Mouse (Mus musculus): ENCODE data around the gene Zfand6.
A peak's percentile ranks its signal among the peaks of the same experiment; 100 is the strongest.

Gene Zfand6

DNA sequence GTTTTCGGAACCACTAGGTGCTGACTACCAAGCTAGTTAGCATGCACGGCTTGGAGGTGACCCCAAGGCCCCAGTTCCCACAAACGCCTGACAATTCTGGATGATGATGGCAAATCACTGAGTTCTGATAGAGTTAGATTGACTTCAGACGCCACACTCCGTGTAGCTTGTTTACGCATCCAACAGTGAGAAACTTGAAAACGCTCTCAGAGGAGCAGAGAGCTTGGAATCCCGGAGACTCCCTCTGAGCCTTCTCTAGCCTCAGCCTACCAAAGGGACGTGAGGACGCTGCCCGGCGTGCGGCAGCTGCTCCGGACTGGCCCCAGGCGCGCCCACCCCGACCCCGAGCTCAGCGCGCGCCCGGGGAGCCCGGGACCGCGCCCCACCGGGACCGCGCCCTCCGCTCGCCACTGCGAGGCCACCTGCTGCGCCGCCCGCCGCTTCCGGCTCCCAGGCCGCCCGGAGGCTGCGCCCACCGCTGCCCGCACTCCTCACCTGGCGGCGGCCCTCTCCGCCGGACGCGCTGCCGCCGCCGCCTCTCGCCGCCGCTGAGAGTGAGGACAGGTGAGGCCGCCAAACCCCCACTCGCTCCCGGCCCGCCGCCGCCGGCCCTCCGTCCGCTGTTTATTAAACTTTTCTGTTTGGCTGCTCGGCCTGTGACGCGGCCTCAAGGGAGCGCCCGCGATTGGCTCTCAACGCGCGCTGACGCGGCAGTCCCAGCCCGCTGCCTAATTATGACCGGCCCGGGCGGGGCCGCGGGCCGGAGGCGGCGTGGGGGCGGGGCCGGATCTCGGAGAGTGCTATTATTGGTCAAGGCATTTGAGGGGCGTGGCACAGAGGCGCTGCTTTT lies at the start of gene Zfand6:
Zfand6 (minus strand) TSS at position 709 of the 850 bp plus-strand sequence.
- peak; percentile 99 for DNase-seq

GRCm38 (mm10) chr7:84736803-84737202 lies 47.0 kb upstream of the Zfand6 start:
- no peak for DNase-seq

DNA sequence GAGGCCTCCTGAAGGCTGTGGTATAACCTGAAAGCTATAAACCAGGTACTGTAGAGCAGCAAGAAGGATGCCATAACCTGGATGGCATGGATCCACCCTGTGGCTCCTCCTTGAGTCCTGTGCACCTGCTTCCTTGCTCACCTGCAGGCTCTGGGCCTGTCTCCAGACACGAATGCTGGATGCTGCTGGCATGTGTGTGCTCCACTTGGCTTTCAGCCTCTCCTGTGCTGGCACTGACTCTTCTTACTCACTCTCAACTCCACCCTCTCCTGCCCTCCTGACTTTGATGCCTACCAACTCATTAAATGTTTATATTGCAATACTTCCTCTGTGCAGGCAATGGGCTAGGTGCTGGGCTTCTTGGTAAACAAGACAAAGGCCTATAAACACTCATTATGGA lies 43.3 kb upstream of the Zfand6 start:
- DNase-seq = no peak

DNA sequence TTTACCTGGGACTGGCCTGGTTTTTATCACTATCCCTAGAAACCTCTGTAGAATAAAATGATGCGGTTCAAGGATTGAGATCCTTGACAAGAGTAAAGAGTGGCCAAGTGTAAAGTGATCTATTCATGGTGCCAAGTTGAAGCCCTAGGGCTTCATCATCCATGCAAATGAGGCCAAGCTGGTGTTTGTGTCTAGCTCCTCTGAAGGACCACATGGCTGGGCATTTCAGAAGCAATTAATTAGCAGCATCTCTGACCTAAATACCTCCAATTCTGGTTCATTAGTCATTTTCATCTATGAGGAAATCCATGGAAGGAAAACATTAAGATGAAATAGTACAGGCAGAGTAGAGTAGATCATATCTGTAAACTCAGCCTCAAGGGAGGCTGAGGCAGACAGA lies 42.3 kb upstream of the Zfand6 start:
- DNase-seq = no peak

DNA sequence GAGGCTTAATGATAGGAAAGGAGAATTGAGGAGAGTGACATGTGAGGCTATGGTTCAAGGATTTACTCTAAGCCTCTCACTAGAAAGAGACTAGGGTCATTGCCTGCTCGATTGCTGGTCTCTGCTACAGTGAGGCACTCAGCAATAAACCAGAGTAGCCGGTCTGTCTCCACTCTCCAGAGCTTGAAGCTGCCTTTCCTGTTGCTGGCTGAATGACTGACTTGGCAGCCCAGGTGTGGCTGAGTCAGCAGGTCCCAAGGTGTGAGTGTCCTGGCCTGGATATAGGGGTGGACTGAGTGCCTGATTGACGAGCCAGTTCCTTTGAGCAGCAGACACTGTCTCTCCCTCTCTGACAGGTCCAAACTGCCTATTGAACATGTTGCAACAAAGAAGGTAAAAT lies 41.3 kb upstream of the Zfand6 start:
- no peak for DNase-seq

DNA sequence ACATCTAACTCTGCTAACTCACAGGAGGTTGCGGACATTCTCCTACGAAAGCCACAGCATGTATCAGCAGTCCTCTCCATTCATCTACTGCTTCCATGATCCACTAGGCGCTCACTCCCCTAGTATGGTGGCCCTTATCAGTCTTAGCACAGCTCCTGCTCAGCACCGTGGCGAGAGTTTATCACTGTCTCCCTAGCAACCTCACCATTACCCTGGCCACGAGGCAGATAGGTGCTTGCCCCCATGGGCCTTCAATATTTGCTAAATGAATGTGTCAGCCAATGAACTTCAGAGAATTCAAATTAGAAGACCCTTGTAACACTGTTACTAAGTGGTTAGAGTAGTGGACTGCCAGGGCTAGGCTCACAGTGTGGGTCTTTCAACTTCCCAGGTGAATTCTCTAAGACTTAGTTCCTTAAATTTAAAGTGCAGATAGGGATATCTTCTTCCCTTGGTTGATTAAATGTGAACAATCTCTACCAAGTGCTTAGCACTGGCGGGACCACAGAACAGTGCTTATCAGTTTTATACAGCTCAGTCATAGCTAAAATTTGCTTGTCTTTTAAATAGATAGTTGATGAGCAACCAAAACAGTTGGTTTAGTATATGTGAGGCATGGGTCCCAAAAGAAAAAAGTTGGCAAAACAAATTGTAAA lies 33.2 kb upstream of the Zfand6 start:
- DNase-seq = no peak

- DNase-seq = no peak
These were observed 20.7 kb upstream of the Zfand6 start for GRCm38 (mm10) chr7:84710287-84710958.

- DNase-seq = no peak
These were observed 17.1 kb upstream of the Zfand6 start for GRCm38 (mm10) chr7:84706877-84707276.

GRCm38 (mm10) chr7:84690101-84690509 lies 346 bp upstream of the Zfand6 start:
- no peak for DNase-seq

DNA sequence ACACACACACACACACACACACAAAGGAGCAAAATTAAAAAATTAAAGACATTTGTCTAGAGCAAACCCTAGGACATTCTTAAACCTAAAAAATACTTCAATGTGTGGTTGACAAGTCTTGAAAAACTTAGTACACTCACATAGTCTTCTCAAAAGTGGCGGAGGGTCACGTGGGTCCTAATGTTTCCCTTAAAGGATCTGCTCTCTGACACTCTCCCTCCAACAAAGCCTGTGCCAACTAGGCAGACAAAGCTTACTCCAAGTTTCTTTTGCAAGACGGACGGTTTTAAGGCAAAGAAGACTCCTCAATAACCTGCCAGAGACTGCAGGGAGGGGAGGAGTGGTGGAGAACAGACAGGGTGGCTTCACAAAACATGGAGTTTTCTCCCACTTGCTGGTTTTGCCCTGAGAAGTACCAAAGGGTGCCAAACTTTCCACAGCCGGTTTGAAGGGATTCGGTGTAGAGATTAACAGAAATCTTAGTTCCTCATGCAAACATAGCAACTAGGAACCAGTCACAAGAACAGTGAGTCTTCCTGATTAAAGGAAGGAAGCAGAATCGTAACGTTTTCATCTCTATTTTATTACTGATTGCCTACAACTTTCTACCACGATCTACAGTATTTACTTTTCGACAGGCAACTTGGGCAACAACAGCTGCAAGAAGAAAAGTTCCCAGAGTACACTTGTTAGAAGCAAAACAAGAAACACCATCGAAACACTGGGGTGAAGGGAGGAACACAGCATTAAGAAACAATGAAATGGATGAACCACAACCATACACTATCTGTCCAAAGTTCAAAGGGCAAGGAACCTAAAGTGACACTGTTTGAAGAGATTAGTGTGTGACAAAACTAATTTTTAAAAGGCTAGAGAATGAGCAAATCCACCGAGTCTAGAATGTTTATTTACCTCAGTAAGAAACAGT lies 1.8 kb downstream of the Zfand6 start:
- no peak for DNase-seq

DNA sequence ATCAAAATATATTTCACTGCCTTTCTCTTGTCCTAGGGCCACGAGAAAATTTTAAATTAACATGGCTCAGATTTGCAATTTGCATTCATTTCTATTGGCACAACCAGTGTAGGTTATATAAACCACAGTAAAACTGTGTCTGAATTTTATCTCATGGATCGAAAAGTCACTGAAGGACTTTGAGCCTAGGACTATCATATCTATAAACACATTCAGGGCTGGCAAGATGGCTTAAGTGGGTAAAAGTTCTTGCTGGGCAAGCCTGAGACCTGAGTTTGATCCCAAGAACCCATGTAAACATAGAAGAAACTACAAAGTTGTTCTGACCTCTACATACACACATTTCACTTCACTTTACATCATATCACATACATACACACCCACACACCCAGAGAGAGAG lies 3.4 kb downstream of the Zfand6 start:
- no peak for DNase-seq

DNA sequence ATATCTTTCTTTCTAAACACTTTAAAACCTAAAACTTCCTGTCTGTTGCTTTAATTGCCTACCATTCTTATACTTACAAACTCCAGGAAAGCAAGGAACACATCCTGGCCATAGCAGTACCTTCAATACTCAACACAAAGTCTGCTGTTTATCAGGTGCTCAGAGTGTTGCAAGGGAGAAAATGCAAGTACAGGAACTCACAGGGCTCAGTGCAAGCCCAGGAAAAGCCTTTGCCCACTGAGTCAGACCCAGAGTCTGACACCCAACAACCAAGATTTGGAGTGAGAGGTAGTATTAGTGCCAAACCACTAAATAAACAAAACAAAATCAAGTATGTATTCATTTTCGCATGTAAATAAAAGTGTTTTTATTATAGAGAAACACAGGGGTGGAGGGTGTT lies 5.1 kb downstream of the Zfand6 start:
- DNase-seq = no peak

- no peak for DNase-seq
These were observed 8.2 kb downstream of the Zfand6 start for GRCm38 (mm10) chr7:84681558-84681957.

DNA sequence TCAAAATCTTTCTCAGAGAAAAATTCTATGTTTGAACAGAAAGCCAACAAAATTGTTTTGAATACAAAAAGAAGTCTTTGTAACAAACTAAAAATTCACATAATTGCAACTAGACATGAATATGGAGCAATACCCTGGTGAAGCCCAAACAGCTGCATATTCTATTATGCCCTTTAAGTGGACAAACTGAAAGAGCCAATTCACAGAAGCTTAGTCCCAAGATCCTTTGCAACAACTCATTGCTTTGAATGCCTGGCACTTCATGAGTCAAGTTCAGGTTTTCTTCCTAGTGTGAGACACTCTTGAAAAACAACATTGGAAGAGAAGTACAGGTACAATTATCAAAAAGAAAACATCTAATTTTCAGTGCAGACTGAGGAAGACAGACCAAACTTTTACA lies 8.8 kb downstream of the Zfand6 start:
- no peak for DNase-seq

DNA sequence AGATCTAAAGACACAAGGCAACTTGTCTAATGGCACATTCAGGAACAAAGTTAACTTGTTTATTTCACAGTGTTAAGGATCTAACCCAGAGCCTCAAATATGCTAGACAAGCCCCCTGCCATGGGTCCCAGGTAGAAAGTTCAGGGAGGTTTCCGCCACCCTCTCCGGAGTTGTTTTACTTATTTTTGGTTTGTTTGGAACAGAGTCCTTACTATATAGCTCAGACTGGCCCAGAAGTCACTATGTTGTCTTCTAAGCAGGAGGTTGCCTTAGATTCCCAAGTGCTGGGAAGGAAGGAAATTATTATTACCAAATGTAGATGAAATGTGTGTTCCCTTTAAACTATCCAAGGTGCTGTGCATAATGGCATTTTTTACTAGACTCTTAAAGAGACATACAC lies 9.7 kb downstream of the Zfand6 start:
- no peak for DNase-seq

DNA sequence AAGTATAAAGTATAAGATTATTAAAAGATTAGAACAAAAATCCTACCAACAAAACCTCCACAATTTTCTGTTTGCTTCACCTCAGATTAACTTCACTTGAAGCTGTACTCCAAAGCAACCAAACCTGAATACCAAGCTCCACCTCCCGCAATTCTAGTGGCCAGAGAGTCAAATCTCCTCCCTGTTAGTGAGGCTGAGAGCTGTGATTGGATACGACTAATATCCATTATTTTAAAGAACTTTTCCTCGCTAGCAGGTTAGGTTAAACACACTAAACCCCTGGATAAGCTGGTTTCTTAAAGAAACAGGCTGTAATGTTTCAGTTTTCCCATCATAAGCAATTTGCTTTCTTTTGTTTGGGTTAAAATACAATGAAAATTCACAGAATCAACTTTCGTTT lies 10.5 kb downstream of the Zfand6 start:
- peak; percentile 60 to 66 for DNase-seq

DNA sequence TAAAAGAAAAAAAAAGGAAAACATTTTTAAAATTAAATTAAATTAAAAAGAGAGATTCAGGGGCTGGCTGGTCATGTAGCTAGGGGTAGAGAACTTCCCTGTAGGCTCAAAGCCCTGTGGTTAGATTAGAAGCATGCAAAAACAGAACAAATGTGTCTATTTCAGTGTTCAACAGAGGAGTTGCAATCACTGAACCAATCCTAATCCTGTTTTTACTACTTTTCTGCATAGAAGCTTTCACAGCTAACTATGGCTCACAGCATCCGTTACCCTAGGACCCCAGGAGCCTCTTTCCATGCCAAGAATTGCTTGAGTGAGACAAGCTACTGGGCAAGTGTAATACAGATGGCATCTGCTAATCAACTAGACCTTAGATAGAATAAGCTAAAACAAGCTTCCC lies 16.7 kb downstream of the Zfand6 start:
- no peak for DNase-seq

DNA sequence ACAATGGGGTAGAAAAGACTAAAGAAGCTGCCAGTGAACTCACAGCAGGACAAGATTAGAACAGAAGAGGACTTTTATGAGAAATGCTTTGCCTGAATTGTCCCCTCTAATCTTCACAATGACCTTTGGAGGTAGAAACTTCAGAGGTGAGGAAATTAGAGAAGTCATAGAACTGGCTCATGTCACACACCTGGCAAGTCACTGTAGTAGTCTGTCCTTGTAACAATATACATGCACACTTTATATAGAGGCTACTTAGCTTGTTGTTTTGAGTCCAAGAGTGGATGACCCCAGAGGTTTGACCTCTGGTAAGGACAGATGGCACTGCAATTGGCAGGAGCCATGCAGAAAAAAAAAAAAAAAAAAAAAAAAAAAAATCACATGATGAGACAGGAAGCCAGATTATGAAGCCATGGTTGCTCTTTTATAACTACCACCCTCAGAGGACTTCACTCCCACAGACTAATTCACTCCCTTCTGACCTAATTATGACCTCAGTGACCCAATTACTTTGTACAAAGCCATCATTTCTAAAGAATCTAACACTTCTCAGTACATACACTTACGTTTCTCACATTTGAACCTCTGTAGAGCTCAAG lies 20.1 kb downstream of the Zfand6 start:
- DNase-seq = no peak

DNA sequence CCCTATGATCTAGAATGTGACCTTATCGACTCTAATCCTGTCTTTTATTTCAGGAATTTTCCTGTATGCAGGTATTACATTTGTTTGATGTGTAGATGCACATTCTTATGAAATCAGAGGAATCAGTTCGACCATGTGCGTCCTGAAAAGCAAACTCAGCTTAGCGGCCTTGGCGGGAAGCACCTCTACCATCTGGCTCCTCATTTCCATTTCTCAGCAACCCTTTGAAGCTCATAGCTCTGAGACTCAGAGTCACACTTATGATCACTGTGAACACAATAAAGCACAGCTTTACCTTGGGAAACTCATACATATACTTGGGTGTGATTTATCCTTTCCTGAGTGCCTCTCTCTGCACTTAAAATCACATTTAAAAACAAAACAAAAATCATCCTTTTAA lies 21.8 kb downstream of the Zfand6 start:
- no peak for DNase-seq

- no peak for DNase-seq
These were observed 37.0 kb downstream of the Zfand6 start for GRCm38 (mm10) chr7:84652740-84653139.

DNA sequence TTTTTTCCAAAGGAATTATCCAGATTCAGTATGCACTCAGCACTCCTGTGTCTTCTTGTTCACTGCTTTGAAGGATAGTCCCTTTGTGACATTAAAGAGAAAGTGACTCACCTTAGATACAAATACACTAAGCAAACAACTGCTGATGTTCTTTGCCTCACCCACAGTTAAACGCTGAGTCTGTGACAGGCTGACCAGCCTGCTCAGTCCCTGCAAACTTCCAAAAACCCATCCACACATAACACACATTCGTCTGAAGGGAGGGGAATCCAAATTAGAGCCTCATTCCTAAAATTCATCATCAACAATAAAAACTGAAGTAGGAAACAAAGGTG lies 37.8 kb downstream of the Zfand6 start:
- DNase-seq = no peak

- no peak for DNase-seq
These were observed 38.3 kb downstream of the Zfand6 start for GRCm38 (mm10) chr7:84651303-84651986.
